Mouse (Mus musculus) MEL (cell line): ENCODE results near the gene Slc5a4b.
"Not testable (repeated sequence)": the region's sequence is repeated elsewhere in the genome, so short reads cannot be mapped to it uniquely, and the experiment has no call there.

Experiments
- CHD2 ChIP-seq: IDR thresholded peaks from 2 replicates; pipeline ENCODE4 v1.6.1; 2011; ENCODE audit warnings: low read length, improper control_type of control experiment
- CTCF ChIP-seq, 3 experiments: IDR thresholded peaks in 2 of 3; conservative IDR thresholded peaks in 1 of 3; 2 replicates each; pipeline ENCODE4 v1.5.1; 2011 to 2012; ENCODE audit warnings: low read length in 3 of 3, low read depth in 2 of 3, mild to moderate bottlenecking in 2 of 3, improper control_type of control experiment in 1 of 3, inconsistent platforms in 1 of 3, mixed read lengths in 1 of 3, moderate library complexity in 1 of 3; ENCODE audit not compliant: control insufficient read depth in 1 of 3, insufficient read depth in 1 of 3, poor library complexity in 1 of 3, severe bottlenecking in 1 of 3
- EP300 ChIP-seq, 2 experiments: IDR thresholded peaks; 2 replicates each; pipeline ENCODE4 v1.6.1; 2011; ENCODE audit warnings: improper control_type of control experiment in 2 of 2, low read length in 2 of 2, low read depth in 1 of 2, mild to moderate bottlenecking in 1 of 2
- GATA1 ChIP-seq: IDR thresholded peaks from 2 replicates; pipeline ENCODE4 v1.6.1; 2011; ENCODE audit warnings: low read depth, low read length, improper control_type of control experiment
- JUND ChIP-seq: IDR thresholded peaks from 2 replicates; pipeline ENCODE4 v1.6.1; 2011; ENCODE audit warnings: low read depth, mild to moderate bottlenecking, improper control_type of control experiment, low read length
- KAT2A ChIP-seq: conservative IDR thresholded peaks from 2 replicates; pipeline ENCODE4 v1.6.1; 2012; ENCODE audit warnings: low read depth, low read length, improper control_type of control experiment, inconsistent platforms
- MAFK ChIP-seq: IDR thresholded peaks from 2 replicates; pipeline ENCODE4 v1.6.1; 2011; ENCODE audit warnings: low read depth, mild to moderate bottlenecking, low read length, improper control_type of control experiment, borderline replicate concordance
- NELFE ChIP-seq: IDR thresholded peaks from 2 replicates; pipeline ENCODE4 v1.6.1; 2011; ENCODE audit warnings: low read depth, low read length, improper control_type of control experiment
- POLR2AphosphoS5 ChIP-seq: IDR thresholded peaks from 2 replicates; pipeline ENCODE4 v1.6.1; 2012; ENCODE audit warnings: low read depth, borderline replicate concordance, mild to moderate bottlenecking, inconsistent platforms, low read length, moderate library complexity, mixed read lengths
- UBTF ChIP-seq: IDR thresholded peaks from 2 replicates; pipeline ENCODE4 v1.6.1; 2012; ENCODE audit warnings: low read depth, mild to moderate bottlenecking, inconsistent platforms, low read length, improper control_type of control experiment, moderate library complexity, borderline replicate concordance; ENCODE audit not compliant: insufficient read depth

GRCm38 (mm10) chr10:76072080-76072479 lies 38.7 kb downstream of the Slc5a4b start:
- not testable (repeated sequence) for TF ChIP-seq GATA1; UBTF; CTCF (IDR thresholded peaks at IDR 0.05 in 2 of 3, conservative IDR thresholded peaks at IDR 0.05 in 1 of 3; ENCODE audit: control insufficient read depth in 1 of 3, insufficient read depth in 1 of 3, low read depth in 2 of 3, low read length in 3 of 3, poor library complexity in 1 of 3, severe bottlenecking in 1 of 3); NELFE; CHD2; EP300 (IDR thresholded peaks at IDR 0.05; ENCODE audit: low read depth in 1 of 2, low read length in 2 of 2); POLR2AphosphoS5; KAT2A; JUND; MAFK
